Mouse (Mus musculus): Measurements from ENCODE around the gene Hectd1. TPM values are rescaled to one million over a fixed set of nuclear protein-coding genes. Genes with fewer than 3 reads are reported as not detected.

Gene Hectd1
- total RNA-seq (2023) = 153 TPM

GRCm38 (mm10) chr12:51829290-51830076, at the start of gene Hectd1:
Hectd1 (minus strand) TSS chr12:51829536.

Other genes starting within 250 kb of the Hectd1 start
- gene Coch, start 236.2 kb downstream of the Hectd1 start, total RNA-seq (2023) = 0.29 TPM
- 16.2 TPM for gene Ap4s1, start 138.5 kb downstream of the Hectd1 start, total RNA-seq (2023)
- 65.3 TPM for gene Strn3, start 137.6 kb downstream of the Hectd1 start, total RNA-seq (2023)
- 32.4 TPM for gene Heatr5a, start 141.8 kb upstream of the Hectd1 start, total RNA-seq (2023)
- 2.0 TPM for gene Dtd2, start 177.0 kb upstream of the Hectd1 start, total RNA-seq (2023)
- not detected for gene Gpr33, start 198.5 kb upstream of the Hectd1 start, total RNA-seq (2023)

All from CD4-positive naive resting alpha-beta T cell, adult 76 days (primary cell).